Mouse (Mus musculus) midbrain, embryonic 11.5 days (tissue): ENCODE data around the gene Spire2. TPM values are rescaled to one million over a fixed set of nuclear protein-coding genes. Genes with fewer than 3 reads are reported as not detected.
A peak's percentile ranks its signal among the peaks of the same experiment; 100 is the strongest.

Experiments used
- ATAC-seq: fragments of 200-750 bp; cut with Nextera tagmentation; 2 replicates; pipeline ENCODE4 v1.8.0; 2017; ENCODE audit warnings: moderate TSS enrichment, moderate library complexity; ENCODE audit not compliant: low FRiP score
- DNase-seq: peaks from one replicate; pipeline ENCODE4 v3.0.0; 2015; ENCODE audit warnings: low spot score; ENCODE audit errors: missing footprints
- H3K27ac ChIP-seq: fragments of 300-500 bp; sonication (generic); 2 replicates; pipeline ENCODE4 v1.5.1; 2014; ENCODE audit warnings: low read depth, low read length
- H3K27me3 ChIP-seq: fragments of 300-500 bp; sonication (generic); 2 replicates; pipeline ENCODE4 v1.6.1; 2014; ENCODE audit warnings: mild to moderate bottlenecking, low read length, moderate library complexity, mixed read lengths; ENCODE audit not compliant: control insufficient read depth, insufficient read depth
- H3K36me3 ChIP-seq: fragments of 300-500 bp; sonication (generic); 2 replicates; pipeline ENCODE4 v1.6.1; 2014; ENCODE audit warnings: mild to moderate bottlenecking, low read length, moderate library complexity, mixed read lengths; ENCODE audit not compliant: control insufficient read depth, insufficient read depth
- H3K4me1 ChIP-seq: fragments of 300-500 bp; sonication (generic); 2 replicates; pipeline ENCODE4 v1.6.1; 2014; ENCODE audit warnings: low read length; ENCODE audit not compliant: control insufficient read depth, insufficient read depth
- H3K4me2 ChIP-seq: fragments of 300-500 bp; sonication (generic); 2 replicates; pipeline ENCODE4 v1.6.1; 2014; ENCODE audit warnings: mild to moderate bottlenecking, moderate library complexity
- H3K4me3 ChIP-seq: fragments of 300-500 bp; sonication (generic); 2 replicates; pipeline ENCODE4 v1.5.1; 2014; ENCODE audit warnings: low read depth, low read length
- H3K9ac ChIP-seq: fragments of 300-500 bp; sonication (generic); 2 replicates; pipeline ENCODE4 v1.6.1; 2014; ENCODE audit warnings: low read length
- H3K9me3 ChIP-seq: fragments of 300-500 bp; sonication (generic); 2 replicates; pipeline ENCODE4 v1.6.1; 2016; ENCODE audit warnings: low read length; ENCODE audit not compliant: control insufficient read depth
- WGBS: fragments of 180-500 bp; shearing (Covaris S2); extraction: QIAGEN DNeasy Blood & Tissue Kit; methylation state at CpG from one replicate; pipeline ENCODE4 v1.1.7; 2014; 5-methylcytosine and 5-hydroxymethylcytosine counted together
- polyA plus RNA-seq: library from polyadenylated mRNA; unstranded; fragments of >200 nt; fragmentation: Nextera tagmentation; extraction: Ambion mirVana; gene quantifications from 2 replicates; pipeline ENCODE4 v1.2.1, GENCODE M21; 2014

Spire2 gene
- polyA plus RNA-seq, 1 experiment from 2014 or later, result 13.2 TPM

GRCm38 (mm10) chr8:123384883-123385540 lies 52.5 kb downstream of the Spire2 start:
- no peaks in the 10 kb centered on the region for H3K9me3 ChIP-seq
- no peak overlapping the region for H3K9ac ChIP-seq
- DNase-seq, result no peak
- H3K4me3 ChIP-seq, result no peak overlapping the region
- peaks cover 22% of the 10 kb centered on the region for H3K36me3 ChIP-seq
- H3K27ac ChIP-seq, result no peak overlapping the region
- no peak for ATAC-seq
- no peaks in the 10 kb centered on the region for H3K4me1 ChIP-seq
- no peak overlapping the region for H3K4me2 ChIP-seq
- 77% methylated on average over 9 of the region's 9 CpGs for WGBS
- H3K27me3 ChIP-seq, result no peaks in the 10 kb centered on the region

DNA sequence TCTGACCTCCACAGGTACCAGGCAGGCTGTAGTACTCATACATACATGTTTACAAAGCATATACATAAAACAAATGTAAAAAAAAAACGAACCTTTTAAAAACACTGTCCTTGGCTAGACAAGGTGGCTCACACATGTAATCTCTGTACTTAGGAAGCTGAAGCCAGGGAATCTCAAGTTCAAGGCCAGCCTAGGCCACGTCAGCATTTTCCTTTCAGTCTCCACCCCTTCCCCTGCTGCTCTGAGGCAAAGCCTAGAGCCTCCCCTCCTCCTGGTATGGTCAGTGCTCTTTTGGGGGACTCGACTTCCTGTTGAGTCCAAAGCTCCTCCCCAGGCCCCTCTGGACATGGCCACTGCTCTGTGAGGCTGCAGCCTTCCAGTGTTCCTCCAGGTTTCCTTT lies 54.5 kb downstream of the Spire2 start:
- H3K9me3 ChIP-seq, result no peaks in the 10 kb centered on the region
- 83% methylated on average over 3 of the region's 3 CpGs for WGBS
- DNase-seq (no peak), ATAC-seq (no peak)
- H3K36me3 ChIP-seq, result peaks cover 25% of the 10 kb centered on the region
- H3K4me3 ChIP-seq, result no peak overlapping the region
- no peak overlapping the region for H3K27ac ChIP-seq
- H3K27me3 ChIP-seq, result no peaks in the 10 kb centered on the region
- H3K4me1 ChIP-seq, result no peaks in the 10 kb centered on the region
- H3K4me2 ChIP-seq, result no peak overlapping the region
- H3K9ac ChIP-seq, result no peak overlapping the region

- DNase-seq (no peak), ATAC-seq (no peak)
- no peak overlapping the region for H3K4me2 ChIP-seq
- peaks cover 22% of the 10 kb centered on the region for H3K36me3 ChIP-seq
- H3K27me3 ChIP-seq, result no peaks in the 10 kb centered on the region
- no peak overlapping the region for H3K4me3 ChIP-seq
- no peaks in the 10 kb centered on the region for H3K9me3 ChIP-seq
- H3K27ac ChIP-seq, result no peak overlapping the region
- WGBS, result 93% methylated on average over 8 of the region's 8 CpGs
- H3K4me1 ChIP-seq, result no peaks in the 10 kb centered on the region
- no peak overlapping the region for H3K9ac ChIP-seq
Observed at GRCm38 (mm10) chr8:123387801-123388200, 55.3 kb downstream of the Spire2 start.

DNA sequence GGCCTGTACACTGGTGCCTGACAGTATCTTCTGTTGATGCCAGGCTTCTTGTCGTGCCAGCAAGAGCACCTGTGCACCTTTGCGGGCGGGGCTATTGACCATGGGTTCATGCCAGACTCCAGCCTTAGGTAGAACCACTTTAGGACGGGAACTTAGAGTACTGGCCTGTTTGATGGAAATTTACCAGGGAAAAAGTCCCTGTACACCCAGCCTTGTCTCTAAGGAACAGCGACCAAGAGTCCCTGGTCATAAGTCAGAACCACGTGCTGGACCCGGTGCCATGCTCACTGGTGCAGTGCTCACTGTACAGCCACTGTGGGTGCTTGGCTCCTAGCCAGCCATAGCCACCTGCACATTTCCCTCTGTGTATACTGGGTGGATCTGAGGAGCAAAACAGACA lies 56.5 kb downstream of the Spire2 start:
- 96% methylated on average over 7 of the region's 7 CpGs for WGBS
- DNase-seq (no peak), ATAC-seq (no peak)
- Histone ChIP-seq H3K27ac (no peak overlapping the region), H3K4me3 (no peak overlapping the region), H3K9ac (no peak overlapping the region), H3K36me3 (peaks cover 26% of the 10 kb centered on the region), H3K4me2 (no peak overlapping the region), H3K27me3 (no peaks in the 10 kb centered on the region), H3K9me3 (no peaks in the 10 kb centered on the region), H3K4me1 (no peaks in the 10 kb centered on the region)

- H3K36me3 ChIP-seq, result peaks cover 32% of the 10 kb centered on the region
- H3K27me3 ChIP-seq, result no peaks in the 10 kb centered on the region
- H3K4me1 ChIP-seq, result no peaks in the 10 kb centered on the region
- DNase-seq, result no peak
- H3K27ac ChIP-seq, result no peak overlapping the region
- H3K4me2 ChIP-seq, result no peak overlapping the region
- 96% methylated on average over 13 of the region's 13 CpGs for WGBS
- no peak overlapping the region for H3K9ac ChIP-seq
- H3K4me3 ChIP-seq, result no peak overlapping the region
- ATAC-seq, result no peak
- H3K9me3 ChIP-seq, result no peaks in the 10 kb centered on the region
Observed at GRCm38 (mm10) chr8:123398308-123398707, 65.8 kb downstream of the Spire2 start.

DNA sequence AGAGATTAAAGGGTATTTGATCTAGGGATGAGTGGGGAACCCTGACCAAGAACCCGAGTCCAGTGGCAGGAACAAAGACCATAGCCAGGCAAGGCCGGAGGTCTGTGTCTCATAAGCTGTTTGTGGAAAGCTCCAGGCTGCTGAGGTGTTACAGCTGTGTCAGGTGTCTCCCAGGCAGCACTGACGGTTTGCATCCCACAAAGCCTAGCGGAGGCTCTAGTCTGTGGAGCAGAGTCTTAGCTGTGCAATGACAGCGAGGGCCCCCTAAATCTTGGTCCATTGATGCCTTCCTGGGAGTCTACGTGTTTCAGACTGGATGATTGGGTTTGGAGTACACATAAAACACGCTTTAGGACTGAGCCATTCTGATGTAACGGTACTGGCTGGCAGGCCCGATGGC lies 69.4 kb downstream of the Spire2 start:
- H3K36me3 ChIP-seq, result peaks cover 16% of the 10 kb centered on the region
- no peaks in the 10 kb centered on the region; the same call in 1 of the 2 replicates for H3K4me1 ChIP-seq
- no peak overlapping the region for H3K9ac ChIP-seq
- no peaks in the 10 kb centered on the region for H3K9me3 ChIP-seq
- no peak overlapping the region for H3K27ac ChIP-seq
- no peaks in the 10 kb centered on the region for H3K27me3 ChIP-seq
- H3K4me3 ChIP-seq, result no peak overlapping the region
- WGBS, result 90% methylated on average over 9 of the region's 9 CpGs
- ATAC-seq (no peak), DNase-seq (no peak)
- H3K4me2 ChIP-seq, result no peak overlapping the region

GRCm38 (mm10) chr8:123402730-123403326 lies 70.3 kb downstream of the Spire2 start:
- ATAC-seq (no peak), DNase-seq (no peak)
- Histone ChIP-seq H3K4me3 (no peak overlapping the region), H3K27me3 (no peaks in the 10 kb centered on the region), H3K4me1 (no peaks in the 10 kb centered on the region; the same call in 1 of the 2 replicates), H3K4me2 (no peak overlapping the region), H3K36me3 (peaks cover 13% of the 10 kb centered on the region), H3K9me3 (no peaks in the 10 kb centered on the region), H3K9ac (no peak overlapping the region), H3K27ac (no peak overlapping the region)
- 91% methylated on average over 9 of the region's 9 CpGs for WGBS

DNA sequence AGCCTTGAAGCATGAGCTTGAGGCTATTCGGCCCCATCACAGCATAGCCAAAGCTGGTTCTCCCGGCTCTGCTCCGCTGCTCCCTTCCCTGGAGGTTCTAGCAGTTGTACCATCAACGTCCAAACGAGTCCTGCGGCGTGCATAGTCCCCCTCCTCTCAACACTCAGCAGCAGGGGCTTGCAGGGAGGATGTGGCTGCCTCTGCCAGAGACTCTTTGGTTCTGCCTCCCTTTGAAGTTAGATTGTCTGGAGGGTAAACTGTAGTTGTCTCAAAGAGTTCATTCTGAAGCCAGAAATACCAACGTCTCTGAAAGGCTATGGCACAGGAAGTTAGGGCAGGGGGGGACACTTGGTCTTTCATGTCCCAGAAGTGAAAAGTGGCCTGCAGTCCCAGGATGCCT lies 72.0 kb downstream of the Spire2 start:
- no peak overlapping the region for H3K4me3 ChIP-seq
- no peak for DNase-seq
- ATAC-seq, result no peak
- H3K4me2 ChIP-seq, result no peak overlapping the region
- WGBS, result 51% methylated on average over 8 of the region's 8 CpGs
- no peak overlapping the region for H3K9ac ChIP-seq
- 0 out of 2 replicates have a peak, but pooled peaks cover 2% of the 10 kb centered on the region for H3K27me3 ChIP-seq
- H3K4me1 ChIP-seq, result peaks cover 5% of the 10 kb centered on the region
- H3K27ac ChIP-seq, result no peak overlapping the region
- peaks cover 8% of the 10 kb centered on the region for H3K36me3 ChIP-seq
- no peaks in the 10 kb centered on the region for H3K9me3 ChIP-seq

- WGBS, result 9% methylated on average over 4 of the region's 4 CpGs
- Histone ChIP-seq H3K27me3 (0 out of 2 replicates have a peak, but pooled peaks cover 2% of the 10 kb centered on the region), H3K4me2 (no peak within 1 kb of the TSS), H3K36me3 (no peaks in the 10 kb centered on the region), H3K4me3 (no peak within 1 kb of the TSS), H3K4me1 (peaks cover 15% of the 10 kb centered on the region), H3K9me3 (no peaks in the 10 kb centered on the region), H3K9ac (no peak within 1 kb of the TSS; the same call in 1 of the 2 replicates), H3K27ac (no peak within 1 kb of the TSS)
- DNase-seq (peak; percentile 97), ATAC-seq (no peak)
Observed at GRCm38 (mm10) chr8:123406786-123407185, 74.3 kb downstream of the Spire2 start, which contains the start of gene Mc1r. Mc1r (plus strand) TSS chr8:123407107.
